Mouse (Mus musculus) layer of hippocampus, adult 11-12 months (tissue): ENCODE measurements around the gene Mrpl24.
A peak's percentile ranks its signal among the peaks of the same experiment; 100 is the strongest.

Experiments
- DNase-seq: peaks from one replicate; pipeline ENCODE4 v3.0.0; 2022; ENCODE audit warnings: low spot score

Mrpl24 gene

DNA sequence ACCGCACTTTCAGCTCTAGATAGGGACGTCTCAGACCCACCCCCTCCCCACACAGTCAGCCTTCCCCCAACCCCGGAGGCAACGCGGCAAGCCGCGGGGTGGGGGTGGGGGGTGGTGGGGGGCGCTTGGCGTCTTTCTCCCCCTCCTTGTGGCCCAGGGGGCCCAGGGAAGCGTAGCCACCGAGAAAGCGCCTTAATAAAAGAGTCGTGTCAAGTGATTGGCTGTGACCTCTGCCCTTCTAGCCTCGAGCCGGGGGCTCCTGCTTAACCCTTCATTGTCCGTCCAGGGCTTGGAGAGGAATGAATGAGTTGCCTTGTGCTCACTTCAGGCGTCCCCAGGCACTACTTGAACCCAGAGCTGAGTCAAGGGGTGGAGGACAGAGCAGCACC is 28.5 kb downstream of the Mrpl24 start:
- no peak for DNase-seq

GRCm38 (mm10) chr3:87948378-87949265 is 29.3 kb downstream of the Mrpl24 start, which contains the start of gene Crabp2:
Crabp2 (plus strand) TSS chr3:87948666.
- no peak for DNase-seq

- no peak for DNase-seq
Observed at GRCm38 (mm10) chr3:87949266-87949954, 30.1 kb downstream of the Mrpl24 start.

- DNase-seq = no peak
Observed at GRCm38 (mm10) chr3:87949955-87950515, 30.7 kb downstream of the Mrpl24 start.

DNA sequence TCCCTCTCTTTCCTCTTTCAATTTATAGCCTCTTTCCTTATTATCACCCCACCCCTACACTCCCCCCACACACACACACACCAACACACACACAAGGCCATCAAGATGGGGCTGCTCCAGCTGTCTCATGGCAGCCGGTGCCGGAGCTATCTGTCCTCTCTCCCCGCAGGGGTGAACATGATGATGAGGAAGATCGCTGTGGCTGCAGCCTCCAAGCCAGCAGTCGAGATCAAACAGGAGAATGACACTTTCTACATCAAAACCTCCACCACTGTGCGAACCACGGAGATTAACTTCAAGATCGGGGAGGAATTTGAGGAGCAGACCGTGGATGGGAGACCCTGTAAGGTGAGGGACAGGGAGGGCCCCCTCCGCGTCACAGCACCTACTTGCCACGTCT is 32.6 kb downstream of the Mrpl24 start:
- no peak for DNase-seq

- no peak for DNase-seq
Observed at GRCm38 (mm10) chr3:87952440-87952839, 33.1 kb downstream of the Mrpl24 start.

GRCm38 (mm10) chr3:87958056-87958455 is 38.8 kb downstream of the Mrpl24 start:
- no peak for DNase-seq

GRCm38 (mm10) chr3:87958476-87958875 is 39.2 kb downstream of the Mrpl24 start:
- DNase-seq = no peak

DNA sequence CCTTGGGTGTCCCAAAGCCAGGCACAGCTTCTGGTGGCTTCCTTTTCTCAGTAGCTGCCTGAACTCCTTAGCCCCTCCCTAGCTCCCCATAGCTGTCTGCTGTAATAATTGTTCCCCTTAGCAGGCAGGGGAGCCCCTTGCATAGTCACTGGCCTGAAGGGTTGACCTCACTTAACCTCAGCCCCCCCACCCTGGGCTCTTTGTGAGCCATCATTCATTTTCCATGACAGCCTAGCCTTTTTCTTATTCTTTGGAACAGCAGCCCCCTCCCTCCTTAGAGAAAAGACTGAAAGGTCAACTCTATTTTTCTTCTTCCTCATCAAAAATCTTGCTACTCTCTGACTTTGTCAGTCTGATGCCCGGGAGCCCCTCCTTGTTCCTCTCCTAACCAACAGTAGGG is 39.7 kb downstream of the Mrpl24 start:
- DNase-seq = no peak

- no peak for DNase-seq
Observed at GRCm38 (mm10) chr3:87959371-87959770, 40.1 kb downstream of the Mrpl24 start.

DNA sequence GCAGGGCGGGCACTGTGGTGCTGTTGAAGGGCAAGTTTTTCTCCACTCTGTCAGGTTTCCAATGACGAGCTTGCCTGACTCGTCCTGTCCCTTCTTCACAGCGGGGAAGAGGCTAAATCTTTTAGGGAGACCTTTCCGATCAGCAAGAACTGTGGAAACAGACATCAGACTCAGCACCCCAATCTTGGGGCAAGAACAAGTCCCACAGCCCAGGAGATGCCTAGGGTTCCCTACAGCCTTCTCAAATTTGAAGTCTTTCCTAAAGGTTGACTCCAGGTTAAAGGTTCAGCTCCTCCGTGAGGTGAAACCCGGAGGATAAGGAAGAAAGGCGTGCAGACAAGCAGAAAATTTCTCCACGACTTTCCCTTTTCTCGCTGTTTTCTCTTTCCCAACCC is 40.9 kb downstream of the Mrpl24 start:
- no peak for DNase-seq

DNA sequence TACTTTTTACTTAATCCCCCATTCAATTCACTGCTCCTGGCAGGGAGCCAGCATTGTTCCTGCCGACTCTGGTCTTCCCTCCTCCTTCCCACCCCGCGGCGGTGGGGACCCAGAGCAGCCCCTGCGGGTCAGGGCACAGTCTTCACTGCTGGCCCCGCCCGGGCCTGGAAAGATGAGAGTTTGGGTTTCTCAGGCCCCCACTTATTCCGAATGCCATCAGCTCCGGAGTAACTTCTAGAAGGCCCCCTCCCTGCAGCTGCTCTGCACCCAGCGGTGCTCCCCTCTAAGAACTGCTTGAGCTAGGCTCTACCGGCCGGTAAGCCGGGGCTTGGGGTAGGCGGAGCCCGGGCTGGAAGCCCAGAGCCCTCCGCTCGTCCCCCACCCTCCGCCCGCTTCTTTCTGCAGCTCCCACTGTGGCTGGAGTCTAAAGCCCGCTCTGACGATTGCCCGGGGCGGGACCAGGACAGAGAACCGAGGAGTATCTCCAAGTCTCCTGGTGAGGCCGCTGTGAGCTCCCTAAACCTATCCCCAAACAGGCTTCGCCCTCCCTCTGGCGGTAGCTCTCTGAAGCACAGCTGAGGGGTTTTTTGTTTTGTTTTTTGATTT is 41.4 kb downstream of the Mrpl24 start:
- DNase-seq = peak; percentile 81

DNA sequence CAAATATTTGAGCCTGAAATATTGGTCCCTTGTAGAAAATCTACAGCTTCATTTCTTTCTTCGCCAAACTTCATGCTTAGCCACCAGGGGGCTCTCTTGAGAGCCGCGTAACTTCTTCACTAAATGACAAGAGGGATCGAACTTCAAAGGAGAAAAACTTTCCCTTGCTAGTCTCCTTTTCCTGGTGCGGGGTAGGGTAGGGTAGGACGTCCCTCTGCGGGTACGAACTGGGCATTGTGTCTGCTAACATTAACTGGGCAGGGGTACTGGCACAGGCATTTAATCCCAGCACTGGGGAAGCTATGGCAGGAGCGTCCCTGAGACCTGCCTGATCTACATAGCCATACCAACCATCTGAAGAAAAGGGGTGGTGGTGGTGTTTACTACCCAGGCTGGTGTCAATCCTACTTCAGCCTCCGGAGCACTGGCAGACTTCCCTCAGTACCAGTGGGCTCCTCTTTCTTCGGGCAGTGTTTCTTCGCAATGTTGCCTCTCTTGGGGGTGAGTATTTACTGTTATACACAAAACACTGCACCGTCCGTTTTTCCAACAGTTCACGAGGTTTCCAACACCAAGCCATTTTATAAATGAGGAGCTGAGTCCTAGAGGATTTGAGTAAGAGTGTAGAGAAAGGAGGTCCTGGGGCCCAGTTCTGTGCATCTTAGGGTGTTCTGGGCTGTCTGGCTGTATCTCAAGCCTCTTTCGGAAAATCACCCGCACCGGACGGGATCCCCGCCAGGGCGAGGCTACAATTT is 51.1 kb downstream of the Mrpl24 start:
- DNase-seq = peak; percentile 57

GRCm38 (mm10) chr3:87970939-87971488 is 51.7 kb downstream of the Mrpl24 start, which contains the start of gene Nes:
Nes (plus strand) TSS chr3:87971078.
- no peak for DNase-seq

- DNase-seq = no peak
Observed at GRCm38 (mm10) chr3:87971489-87972202, 52.3 kb downstream of the Mrpl24 start.

DNA sequence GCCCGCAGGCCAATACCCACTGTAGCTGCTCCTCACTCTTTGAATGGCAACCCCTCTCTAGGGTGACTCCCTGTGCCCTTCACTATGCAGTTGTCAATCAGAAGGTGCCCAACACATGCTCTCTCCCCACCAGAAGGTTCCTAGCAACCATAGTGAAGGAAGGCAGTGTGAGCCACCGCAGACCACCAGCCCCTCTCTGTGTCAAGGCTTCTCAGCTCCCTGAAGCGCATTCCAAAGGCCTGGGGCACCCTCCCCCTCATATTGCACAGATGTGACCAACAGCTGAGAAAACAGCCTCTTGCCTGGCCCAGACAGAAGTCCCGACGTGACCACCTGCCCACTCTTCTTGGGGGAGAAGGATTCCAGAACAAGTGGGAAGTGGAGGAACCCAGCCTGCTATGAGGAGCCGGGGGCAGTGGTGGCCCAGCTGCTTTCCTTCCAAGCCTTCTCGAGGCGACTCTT is 52.9 kb downstream of the Mrpl24 start:
- DNase-seq = no peak

GRCm38 (mm10) chr3:87972776-87973175 is 53.5 kb downstream of the Mrpl24 start:
- no peak for DNase-seq
